Mouse (Mus musculus) stomach, embryonic 15.5 days (tissue): Measurements from ENCODE around the gene Anks6. TPM values are rescaled to one million over a fixed set of nuclear protein-coding genes. Genes with fewer than 3 reads are reported as not detected.

Source experiments
- ATAC-seq: fragments of 200-750 bp; cut with Nextera tagmentation; 2 replicates; pipeline ENCODE4 v1.8.0; 2017; ENCODE audit warnings: low read depth, moderate number of reproducible peaks, moderate TSS enrichment; ENCODE audit not compliant: insufficient read depth, low FRiP score
- H3K27ac ChIP-seq: fragments of 300-500 bp; sonication (generic); 2 replicates; pipeline ENCODE4 v1.5.1; 2015; ENCODE audit warnings: mild to moderate bottlenecking, inconsistent platforms
- H3K27me3 ChIP-seq: fragments of 300-500 bp; sonication (generic); replicated peaks from 2 replicates; pipeline ENCODE4 v1.6.1; 2015; ENCODE audit warnings: inconsistent platforms
- H3K36me3 ChIP-seq: fragments of 300-500 bp; sonication (generic); 2 replicates; pipeline ENCODE4 v1.6.1; 2015; ENCODE audit warnings: inconsistent platforms
- H3K4me1 ChIP-seq: fragments of 300-500 bp; sonication (generic); 2 replicates; pipeline ENCODE4 v1.6.1; 2015; ENCODE audit warnings: inconsistent platforms
- H3K4me2 ChIP-seq: fragments of 300-500 bp; sonication (generic); 2 replicates; pipeline ENCODE4 v1.6.1; 2015; ENCODE audit warnings: mild to moderate bottlenecking, inconsistent platforms
- H3K4me3 ChIP-seq: fragments of 300-500 bp; sonication (generic); replicated peaks from 2 replicates; pipeline ENCODE4 v1.5.1; 2015; ENCODE audit warnings: inconsistent platforms
- H3K9ac ChIP-seq: fragments of 300-500 bp; sonication (generic); 2 replicates; pipeline ENCODE4 v1.6.1; 2015; ENCODE audit warnings: inconsistent platforms
- H3K9me3 ChIP-seq: fragments of 300-500 bp; sonication (generic); 2 replicates; pipeline ENCODE4 v1.6.1; 2016; ENCODE audit warnings: inconsistent platforms
- WGBS: fragments of 180-500 bp; shearing (Covaris S2); methylation state at CpG from one replicate; pipeline ENCODE4 v1.1.7; 2015; 5-methylcytosine and 5-hydroxymethylcytosine counted together
- polyA plus RNA-seq: library from polyadenylated mRNA; unstranded; fragments of >200 nt; fragmentation: Nextera tagmentation; extraction: Ambion mirVana; gene quantifications from 2 replicates; pipeline ENCODE4 v1.2.1, GENCODE M21; 2015

The Anks6 gene
- polyA plus RNA-seq, 1 experiment from 2014 or later = 4.5 TPM

DNA sequence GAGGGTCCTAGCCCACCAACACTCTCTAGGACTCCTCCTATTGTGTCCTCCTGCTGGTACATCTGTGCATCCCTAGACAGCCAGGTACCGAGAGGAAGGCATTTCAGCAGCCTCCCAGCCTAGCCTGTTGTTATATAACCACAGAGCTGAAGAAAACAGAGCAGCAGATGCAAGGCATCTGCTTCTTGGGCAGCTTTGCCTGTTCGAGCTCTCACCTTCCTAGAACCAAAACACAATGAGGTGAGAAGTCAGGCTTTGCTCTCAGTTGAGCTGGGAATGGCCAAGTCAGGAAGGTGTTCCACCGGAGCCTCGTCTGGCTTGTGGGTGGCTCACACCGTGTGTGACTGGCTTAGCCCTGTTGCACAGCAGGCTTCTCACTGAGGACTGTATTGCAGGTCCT is 74.3 kb downstream of the Anks6 start:
- no peak overlapping the region for H3K9ac ChIP-seq
- no peak overlapping the region for H3K4me2 ChIP-seq
- H3K9me3 ChIP-seq = no peaks in the 10 kb centered on the region
- WGBS = 58% methylated on average over 5 of the region's 5 CpGs
- H3K4me1 ChIP-seq = no peaks in the 10 kb centered on the region
- H3K4me3 ChIP-seq = no peak overlapping the region
- no peak overlapping the region for H3K27ac ChIP-seq
- 0 out of 2 replicates have a peak, but pooled peaks cover 10% of the 10 kb centered on the region for H3K27me3 ChIP-seq
- no peak for ATAC-seq
- H3K36me3 ChIP-seq = no peaks in the 10 kb centered on the region

- no peaks in the 10 kb centered on the region for H3K4me1 ChIP-seq
- WGBS = 81% methylated on average over 4 of the region's 4 CpGs
- no peak overlapping the region for H3K4me2 ChIP-seq
- ATAC-seq = no peak
- H3K27me3 ChIP-seq = 0 out of 2 replicates have a peak, but pooled peaks cover 7% of the 10 kb centered on the region
- H3K4me3 ChIP-seq = no peak overlapping the region
- no peak overlapping the region for H3K9ac ChIP-seq
- H3K36me3 ChIP-seq = no peaks in the 10 kb centered on the region
- H3K9me3 ChIP-seq = no peaks in the 10 kb centered on the region
- H3K27ac ChIP-seq = no peak overlapping the region
Measured at GRCm38 (mm10) chr4:46982094-46982493, 75.1 kb downstream of the Anks6 start.

GRCm38 (mm10) chr4:46978371-46978770 is 78.9 kb downstream of the Anks6 start:
- Histone ChIP-seq H3K9ac (no peak overlapping the region), H3K4me3 (no peak overlapping the region), H3K36me3 (no peaks in the 10 kb centered on the region), H3K4me2 (no peak overlapping the region), H3K4me1 (no peaks in the 10 kb centered on the region), H3K9me3 (no peaks in the 10 kb centered on the region), H3K27me3 (0 out of 2 replicates have a peak, but pooled peaks cover 3% of the 10 kb centered on the region), H3K27ac (no peak overlapping the region)
- ATAC-seq = no peak
- 86% methylated on average over 6 of the region's 6 CpGs for WGBS

DNA sequence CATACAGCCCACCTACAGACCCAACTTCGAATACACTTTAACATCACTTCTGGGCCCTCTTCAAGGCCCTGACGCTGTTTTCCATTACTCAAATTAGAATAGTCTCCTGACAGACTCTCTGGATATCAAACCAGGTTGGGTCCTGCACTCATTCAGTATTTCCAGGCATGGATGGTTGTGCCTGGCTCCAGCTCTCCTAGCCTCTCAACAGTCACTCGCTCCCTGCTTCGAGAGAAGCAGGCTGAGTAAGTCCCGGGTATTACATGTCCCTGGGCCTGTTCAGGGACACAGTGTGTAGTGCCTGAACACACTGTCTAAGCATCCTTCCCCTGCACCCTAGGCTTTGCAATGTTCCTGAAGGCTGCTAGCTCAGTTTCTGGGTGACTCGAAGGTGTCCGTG is 80.1 kb downstream of the Anks6 start:
- no peak for ATAC-seq
- Histone ChIP-seq H3K4me3 (no peak overlapping the region), H3K9ac (no peak overlapping the region), H3K27me3 (0 out of 2 replicates have a peak, but pooled peaks cover 3% of the 10 kb centered on the region), H3K4me2 (no peak overlapping the region), H3K27ac (no peak overlapping the region), H3K4me1 (no peaks in the 10 kb centered on the region), H3K9me3 (no peaks in the 10 kb centered on the region), H3K36me3 (no peaks in the 10 kb centered on the region)
- WGBS = 85% methylated on average over 7 of the region's 7 CpGs

DNA sequence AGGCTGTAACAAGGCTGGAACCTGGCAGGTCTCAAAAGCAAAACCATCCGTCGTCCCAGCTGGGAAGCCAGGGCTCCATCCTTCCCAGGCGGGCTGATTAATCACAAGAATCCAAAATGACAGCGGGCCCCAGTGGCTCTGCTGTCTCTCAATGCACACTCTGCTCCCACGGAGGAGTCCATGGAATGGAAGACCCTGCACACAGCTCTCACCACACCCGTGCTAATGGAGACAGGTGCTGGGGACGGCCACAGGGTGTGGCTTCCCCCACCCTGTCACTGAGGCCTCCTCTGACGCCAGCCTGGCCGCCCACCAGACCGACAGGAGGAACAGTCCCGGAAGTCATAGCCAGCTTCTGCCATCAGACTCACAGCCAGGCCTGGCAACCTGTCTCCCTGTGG is 80.6 kb downstream of the Anks6 start:
- Histone ChIP-seq H3K36me3 (no peaks in the 10 kb centered on the region), H3K4me2 (no peak overlapping the region), H3K27me3 (0 out of 2 replicates have a peak, but pooled peaks cover 3% of the 10 kb centered on the region), H3K9ac (no peak overlapping the region), H3K4me1 (no peaks in the 10 kb centered on the region), H3K4me3 (no peak overlapping the region), H3K27ac (no peak overlapping the region), H3K9me3 (no peaks in the 10 kb centered on the region)
- 52% methylated on average over 11 of the region's 11 CpGs for WGBS
- ATAC-seq = no peak

- 65% methylated on average over 10 of the region's 10 CpGs for WGBS
- no peak overlapping the region for H3K27ac ChIP-seq
- no peak overlapping the region for H3K4me3 ChIP-seq
- no peaks in the 10 kb centered on the region for H3K27me3 ChIP-seq
- no peak for ATAC-seq
- H3K4me2 ChIP-seq = no peak overlapping the region
- H3K9me3 ChIP-seq = no peaks in the 10 kb centered on the region
- H3K9ac ChIP-seq = no peak overlapping the region
- no peaks in the 10 kb centered on the region for H3K4me1 ChIP-seq
- no peaks in the 10 kb centered on the region for H3K36me3 ChIP-seq
Measured at GRCm38 (mm10) chr4:46973322-46973721, 83.9 kb downstream of the Anks6 start.

- H3K27ac ChIP-seq = no peak overlapping the region
- 83% methylated on average over 10 of the region's 10 CpGs for WGBS
- no peak for ATAC-seq
- H3K4me3 ChIP-seq = no peak overlapping the region
- H3K27me3 ChIP-seq = no peaks in the 10 kb centered on the region
- H3K4me1 ChIP-seq = no peaks in the 10 kb centered on the region
- H3K9me3 ChIP-seq = no peaks in the 10 kb centered on the region
- no peak overlapping the region for H3K9ac ChIP-seq
- no peaks in the 10 kb centered on the region for H3K36me3 ChIP-seq
- H3K4me2 ChIP-seq = no peak overlapping the region
Measured at GRCm38 (mm10) chr4:46967981-46968380, 89.2 kb downstream of the Anks6 start.

GRCm38 (mm10) chr4:46966551-46966950 is 90.7 kb downstream of the Anks6 start:
- H3K4me3 ChIP-seq = no peak overlapping the region
- H3K36me3 ChIP-seq = no peaks in the 10 kb centered on the region
- no peaks in the 10 kb centered on the region for H3K27me3 ChIP-seq
- H3K9ac ChIP-seq = no peak overlapping the region
- H3K4me1 ChIP-seq = no peaks in the 10 kb centered on the region
- no peak for ATAC-seq
- H3K27ac ChIP-seq = no peak overlapping the region
- no peaks in the 10 kb centered on the region for H3K9me3 ChIP-seq
- no peak overlapping the region for H3K4me2 ChIP-seq

Other genes starting within 250 kb of the Anks6 start
- gene Gabbr2, start 65.6 kb downstream of the Anks6 start, polyA plus RNA-seq = 0.08 and 0.12 TPM in 2 replicates
- gene Galnt12, start 34.5 kb upstream of the Anks6 start, polyA plus RNA-seq = 32.2 and 34.4 TPM in 2 replicates
- gene Col15a1, start 150.7 kb upstream of the Anks6 start, polyA plus RNA-seq = 23.1 and 23.7 TPM in 2 replicates